Mouse (Mus musculus): ENCODE results near the gene Galnt16. TPM values are rescaled to one million over a fixed set of nuclear protein-coding genes. Genes with fewer than 3 reads are reported as not detected.

Galnt16 gene
- polyA plus RNA-seq, 1 experiment: 1.5 TPM

GRCm38 (mm10) chr12:80574825-80575371, 56.8 kb downstream of the Galnt16 start:
- H3K36me3 ChIP-seq (ENCODE audit: control insufficient read depth, insufficient read depth, low read length): no peaks in the 10 kb centered on the region
- no peak overlapping the region for H3K4me3 ChIP-seq (ENCODE audit: control insufficient read depth, low read depth, low read length)
- TF ChIP-seq CTCF (IDR thresholded peaks at IDR 0.05; ENCODE audit: control insufficient read depth, insufficient read depth, insufficient replicate concordance, low read depth, low read length): no peak
- no peak for TF ChIP-seq POLR2A (IDR thresholded peaks at IDR 0.05; ENCODE audit: control insufficient read depth, low read depth, low read length)
- H3K4me1 ChIP-seq (ENCODE audit: control insufficient read depth, insufficient read depth, low read length): no peaks in the 10 kb centered on the region
- H3K27me3 ChIP-seq (ENCODE audit: control insufficient read depth, insufficient read depth, low read length): no peaks in the 10 kb centered on the region
- H3K27ac ChIP-seq (ENCODE audit: control insufficient read depth, insufficient read depth, low read depth, low read length): no peak overlapping the region

GRCm38 (mm10) chr12:80577049-80577448, 59.0 kb downstream of the Galnt16 start:
- Histone ChIP-seq H3K36me3 (ENCODE audit: control insufficient read depth, insufficient read depth, low read length) (no peaks in the 10 kb centered on the region), H3K27ac (ENCODE audit: control insufficient read depth, insufficient read depth, low read depth, low read length) (no peak overlapping the region), H3K27me3 (ENCODE audit: control insufficient read depth, insufficient read depth, low read length) (no peaks in the 10 kb centered on the region), H3K4me1 (ENCODE audit: control insufficient read depth, insufficient read depth, low read length) (no peaks in the 10 kb centered on the region), H3K4me3 (ENCODE audit: control insufficient read depth, low read depth, low read length) (no peak overlapping the region)
- TF ChIP-seq CTCF (IDR thresholded peaks at IDR 0.05; ENCODE audit: control insufficient read depth, insufficient read depth, insufficient replicate concordance, low read depth, low read length) (no peak), POLR2A (IDR thresholded peaks at IDR 0.05; ENCODE audit: control insufficient read depth, low read depth, low read length) (no peak)

GRCm38 (mm10) chr12:80581357-80581756, 63.3 kb downstream of the Galnt16 start:
- Histone ChIP-seq H3K27me3 (ENCODE audit: control insufficient read depth, insufficient read depth, low read length) (no peaks in the 10 kb centered on the region), H3K36me3 (ENCODE audit: control insufficient read depth, insufficient read depth, low read length) (no peaks in the 10 kb centered on the region), H3K4me1 (ENCODE audit: control insufficient read depth, insufficient read depth, low read length) (no peaks in the 10 kb centered on the region), H3K4me3 (ENCODE audit: control insufficient read depth, low read depth, low read length) (no peak overlapping the region), H3K27ac (ENCODE audit: control insufficient read depth, insufficient read depth, low read depth, low read length) (no peak overlapping the region)
- no peak for TF ChIP-seq POLR2A (IDR thresholded peaks at IDR 0.05; ENCODE audit: control insufficient read depth, low read depth, low read length)
- no peak for TF ChIP-seq CTCF (IDR thresholded peaks at IDR 0.05; ENCODE audit: control insufficient read depth, insufficient read depth, insufficient replicate concordance, low read depth, low read length)

- Histone ChIP-seq H3K36me3 (ENCODE audit: control insufficient read depth, insufficient read depth, low read length) (no peaks in the 10 kb centered on the region), H3K27ac (ENCODE audit: control insufficient read depth, insufficient read depth, low read depth, low read length) (no peak overlapping the region), H3K4me3 (ENCODE audit: control insufficient read depth, low read depth, low read length) (no peak overlapping the region), H3K27me3 (ENCODE audit: control insufficient read depth, insufficient read depth, low read length) (no peaks in the 10 kb centered on the region), H3K4me1 (ENCODE audit: control insufficient read depth, insufficient read depth, low read length) (no peaks in the 10 kb centered on the region)
- TF ChIP-seq CTCF (IDR thresholded peaks at IDR 0.05; ENCODE audit: control insufficient read depth, insufficient read depth, insufficient replicate concordance, low read depth, low read length) (peak; percentile 17; the same call in 1 of the 2 replicates), POLR2A (IDR thresholded peaks at IDR 0.05; ENCODE audit: control insufficient read depth, low read depth, low read length) (no peak)
These were observed 66.9 kb downstream of the Galnt16 start for GRCm38 (mm10) chr12:80584973-80585372.

GRCm38 (mm10) chr12:80594141-80594540, 76.1 kb downstream of the Galnt16 start:
- TF ChIP-seq CTCF (IDR thresholded peaks at IDR 0.05; ENCODE audit: control insufficient read depth, insufficient read depth, insufficient replicate concordance, low read depth, low read length): no peak
- TF ChIP-seq POLR2A (IDR thresholded peaks at IDR 0.05; ENCODE audit: control insufficient read depth, low read depth, low read length): no peak
- Histone ChIP-seq H3K27me3 (ENCODE audit: control insufficient read depth, insufficient read depth, low read length) (no peaks in the 10 kb centered on the region), H3K36me3 (ENCODE audit: control insufficient read depth, insufficient read depth, low read length) (no peaks in the 10 kb centered on the region), H3K27ac (ENCODE audit: control insufficient read depth, insufficient read depth, low read depth, low read length) (no peak overlapping the region), H3K4me3 (ENCODE audit: control insufficient read depth, low read depth, low read length) (no peak overlapping the region), H3K4me1 (ENCODE audit: control insufficient read depth, insufficient read depth, low read length) (no peaks in the 10 kb centered on the region; the same call in 1 of the 2 replicates)

- Histone ChIP-seq H3K4me1 (ENCODE audit: control insufficient read depth, insufficient read depth, low read length) (no peaks in the 10 kb centered on the region; the same call in 1 of the 2 replicates), H3K4me3 (ENCODE audit: control insufficient read depth, low read depth, low read length) (no peak overlapping the region), H3K27me3 (ENCODE audit: control insufficient read depth, insufficient read depth, low read length) (no peaks in the 10 kb centered on the region), H3K36me3 (ENCODE audit: control insufficient read depth, insufficient read depth, low read length) (no peaks in the 10 kb centered on the region), H3K27ac (ENCODE audit: control insufficient read depth, insufficient read depth, low read depth, low read length) (no peak overlapping the region)
- TF ChIP-seq CTCF (IDR thresholded peaks at IDR 0.05; ENCODE audit: control insufficient read depth, insufficient read depth, insufficient replicate concordance, low read depth, low read length): no peak
- TF ChIP-seq POLR2A (IDR thresholded peaks at IDR 0.05; ENCODE audit: control insufficient read depth, low read depth, low read length): no peak
These were observed 76.7 kb downstream of the Galnt16 start for GRCm38 (mm10) chr12:80594781-80595180.

GRCm38 (mm10) chr12:80595566-80595965, 77.5 kb downstream of the Galnt16 start:
- Histone ChIP-seq H3K4me1 (ENCODE audit: control insufficient read depth, insufficient read depth, low read length) (no peaks in the 10 kb centered on the region; the same call in 1 of the 2 replicates), H3K27ac (ENCODE audit: control insufficient read depth, insufficient read depth, low read depth, low read length) (no peak overlapping the region), H3K4me3 (ENCODE audit: control insufficient read depth, low read depth, low read length) (no peak overlapping the region), H3K36me3 (ENCODE audit: control insufficient read depth, insufficient read depth, low read length) (no peaks in the 10 kb centered on the region), H3K27me3 (ENCODE audit: control insufficient read depth, insufficient read depth, low read length) (no peaks in the 10 kb centered on the region)
- TF ChIP-seq CTCF (IDR thresholded peaks at IDR 0.05; ENCODE audit: control insufficient read depth, insufficient read depth, insufficient replicate concordance, low read depth, low read length) (no peak), POLR2A (IDR thresholded peaks at IDR 0.05; ENCODE audit: control insufficient read depth, low read depth, low read length) (no peak)
